Mouse (Mus musculus): ENCODE results near the gene Fgfr2.
"Not testable (repeated sequence)": the region's sequence is repeated elsewhere in the genome, so short reads cannot be mapped to it uniquely, and the experiment has no call there.

The Fgfr2 gene

GRCm38 (mm10) chr7:130558592-130558991 lies 2564.6 kb downstream of the Fgfr2 start:
- DNase-seq (ENCODE audit: extremely low spot score, low read depth, low spot score) = no peak

- DNase-seq (ENCODE audit: extremely low spot score, low read depth, low spot score) = no peak
Measured at GRCm38 (mm10) chr7:130555597-130555996, 2567.6 kb downstream of the Fgfr2 start.

GRCm38 (mm10) chr7:130553321-130553720 lies 2569.8 kb downstream of the Fgfr2 start:
- no peak for DNase-seq (ENCODE audit: extremely low spot score, low read depth, low spot score)

GRCm38 (mm10) chr7:130552780-130553179 lies 2570.4 kb downstream of the Fgfr2 start:
- DNase-seq (ENCODE audit: extremely low spot score, low read depth, low spot score) = no peak

GRCm38 (mm10) chr7:130547635-130548175 lies 2575.4 kb downstream of the Fgfr2 start:
- no peak for DNase-seq (ENCODE audit: extremely low spot score, low read depth, low spot score)

GRCm38 (mm10) chr7:130546791-130547484 lies 2576.2 kb downstream of the Fgfr2 start:
- peak; percentile 63 for DNase-seq (ENCODE audit: extremely low spot score, low read depth, low spot score)

GRCm38 (mm10) chr7:130546421-130546790 lies 2576.7 kb downstream of the Fgfr2 start:
- no peak for DNase-seq (ENCODE audit: extremely low spot score, low read depth, low spot score)

GRCm38 (mm10) chr7:130545893-130546292 lies 2577.3 kb downstream of the Fgfr2 start:
- no peak for DNase-seq (ENCODE audit: extremely low spot score, low read depth, low spot score)

- no peak for DNase-seq (ENCODE audit: extremely low spot score, low read depth, low spot score)
Measured at GRCm38 (mm10) chr7:130545401-130545800, 2577.7 kb downstream of the Fgfr2 start.

GRCm38 (mm10) chr7:130543181-130543580 lies 2580.0 kb downstream of the Fgfr2 start:
- no peak for DNase-seq (ENCODE audit: extremely low spot score, low read depth, low spot score)

- DNase-seq (ENCODE audit: extremely low spot score, low read depth, low spot score) = no peak
Measured at GRCm38 (mm10) chr7:130540176-130540575, 2583.0 kb downstream of the Fgfr2 start.

- DNase-seq (ENCODE audit: extremely low spot score, low read depth, low spot score) = no peak
Measured at GRCm38 (mm10) chr7:130537068-130537467, 2586.1 kb downstream of the Fgfr2 start.

- DNase-seq (ENCODE audit: extremely low spot score, low read depth, low spot score) = no peak
Measured at GRCm38 (mm10) chr7:130535174-130535573, 2588.0 kb downstream of the Fgfr2 start.

- peak; percentile 76 for DNase-seq (ENCODE audit: extremely low spot score, low read depth, low spot score)
Measured at GRCm38 (mm10) chr7:130533316-130534260, 2589.6 kb downstream of the Fgfr2 start.

- not testable (repeated sequence) for DNase-seq (ENCODE audit: extremely low spot score, low read depth, low spot score)
Measured at GRCm38 (mm10) chr7:130531138-130531537, 2592.0 kb downstream of the Fgfr2 start.

GRCm38 (mm10) chr7:130527306-130527705 lies 2595.8 kb downstream of the Fgfr2 start:
- DNase-seq (ENCODE audit: extremely low spot score, low read depth, low spot score) = no peak

GRCm38 (mm10) chr7:130523451-130523850 lies 2599.7 kb downstream of the Fgfr2 start:
- DNase-seq (ENCODE audit: extremely low spot score, low read depth, low spot score) = no peak

GRCm38 (mm10) chr7:130520812-130521422 lies 2602.2 kb downstream of the Fgfr2 start:
- no peak for DNase-seq (ENCODE audit: extremely low spot score, low read depth, low spot score)

- no peak for DNase-seq (ENCODE audit: extremely low spot score, low read depth, low spot score)
Measured at GRCm38 (mm10) chr7:130520049-130520425, 2603.1 kb downstream of the Fgfr2 start, which contains the start of gene Ate1. Gene Ate1, minus strand, starts transcription at chr7:130520369.

- DNase-seq (ENCODE audit: extremely low spot score, low read depth, low spot score) = peak; percentile 84
Measured at GRCm38 (mm10) chr7:130519096-130520048, 2603.8 kb downstream of the Fgfr2 start.
